Mouse (Mus musculus) urinary bladder, adult 18-20 months (tissue): ENCODE measurements around the gene Cer1.

Experiments
- DNase-seq, 2 experiments: peaks; one replicate each; pipeline ENCODE4 v3.0.0; 2022; ENCODE audit warnings: low spot score in 2 of 2, mixed read lengths in 2 of 2

The Cer1 gene

DNA sequence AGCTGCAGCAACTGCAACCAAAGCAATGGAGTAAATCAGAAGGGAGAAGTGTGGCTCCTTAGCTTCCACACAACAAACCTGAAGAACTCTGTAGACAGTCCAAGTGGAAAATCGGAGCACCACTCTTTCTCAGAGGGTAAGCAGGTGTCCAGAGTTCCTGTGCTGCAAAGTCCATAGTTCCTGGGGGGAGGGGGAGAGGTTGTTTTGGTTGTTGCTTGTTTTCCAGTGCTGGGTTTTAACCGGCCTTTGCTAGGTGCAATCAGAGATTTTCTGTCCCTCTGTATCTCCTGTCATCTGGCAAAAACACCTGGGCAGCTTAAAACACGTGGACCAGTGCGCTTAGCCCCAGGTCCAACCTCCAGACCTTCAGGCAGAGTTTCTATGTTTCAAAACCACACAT is 10.2 kb downstream of the Cer1 start:
- no peak for DNase-seq

DNA sequence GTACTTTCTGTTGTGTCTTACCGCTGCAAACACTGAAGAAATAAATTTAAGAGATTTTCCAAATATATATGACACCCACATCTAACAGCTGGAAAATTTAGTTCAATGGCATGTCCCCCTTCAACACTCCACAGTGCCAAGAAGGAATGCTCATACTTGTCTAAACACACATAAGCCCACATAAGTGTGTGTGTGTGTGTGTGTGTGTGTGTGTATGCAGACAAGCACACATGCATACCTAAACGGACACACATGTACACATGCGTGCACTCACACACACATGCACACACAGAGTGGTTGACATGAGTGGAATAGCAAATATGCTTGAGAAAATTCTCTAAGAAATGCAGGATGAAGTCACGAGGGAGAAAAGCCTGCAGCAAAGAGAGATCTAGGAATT is 12.4 kb downstream of the Cer1 start:
- DNase-seq, result no peak

DNA sequence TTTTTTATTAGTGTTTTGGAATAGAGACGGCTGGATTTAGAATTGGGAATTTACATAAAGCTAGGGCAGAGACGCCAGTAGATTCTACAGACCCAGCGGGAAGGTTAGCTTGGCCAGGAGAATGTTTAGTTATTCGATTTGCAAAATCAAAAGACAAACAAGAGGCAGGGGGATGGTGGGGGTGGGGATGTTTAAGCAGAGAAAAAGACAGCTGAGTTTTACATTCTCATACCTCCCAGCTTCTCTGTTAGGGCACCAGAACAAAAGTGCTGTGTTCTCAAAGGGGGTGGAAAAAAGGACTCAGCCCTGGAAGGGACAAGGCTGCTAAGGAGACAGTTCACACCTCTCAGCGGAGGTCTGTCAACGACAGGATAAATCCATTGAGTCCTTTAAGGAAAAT is 12.8 kb downstream of the Cer1 start:
- no peak for DNase-seq

DNA sequence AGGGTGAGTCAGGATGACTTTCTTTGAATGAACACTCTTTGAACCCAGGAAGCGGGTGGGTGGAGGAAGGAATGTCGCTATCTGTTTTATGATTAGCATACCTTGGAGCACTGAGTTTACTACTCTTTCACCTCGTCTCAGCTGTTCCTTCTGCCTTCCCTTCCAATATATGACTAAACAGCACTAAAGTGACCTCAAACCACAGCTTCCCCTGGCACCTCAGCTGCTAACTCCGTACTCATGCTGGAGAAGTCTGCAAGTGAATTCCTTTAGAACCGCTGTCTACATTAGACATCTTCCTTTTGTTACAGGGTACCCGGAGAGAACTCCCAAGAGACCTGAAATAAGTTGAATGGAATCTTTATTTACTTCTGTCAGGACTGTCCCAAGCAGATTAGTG is 14.0 kb downstream of the Cer1 start:
- no peak for DNase-seq

DNA sequence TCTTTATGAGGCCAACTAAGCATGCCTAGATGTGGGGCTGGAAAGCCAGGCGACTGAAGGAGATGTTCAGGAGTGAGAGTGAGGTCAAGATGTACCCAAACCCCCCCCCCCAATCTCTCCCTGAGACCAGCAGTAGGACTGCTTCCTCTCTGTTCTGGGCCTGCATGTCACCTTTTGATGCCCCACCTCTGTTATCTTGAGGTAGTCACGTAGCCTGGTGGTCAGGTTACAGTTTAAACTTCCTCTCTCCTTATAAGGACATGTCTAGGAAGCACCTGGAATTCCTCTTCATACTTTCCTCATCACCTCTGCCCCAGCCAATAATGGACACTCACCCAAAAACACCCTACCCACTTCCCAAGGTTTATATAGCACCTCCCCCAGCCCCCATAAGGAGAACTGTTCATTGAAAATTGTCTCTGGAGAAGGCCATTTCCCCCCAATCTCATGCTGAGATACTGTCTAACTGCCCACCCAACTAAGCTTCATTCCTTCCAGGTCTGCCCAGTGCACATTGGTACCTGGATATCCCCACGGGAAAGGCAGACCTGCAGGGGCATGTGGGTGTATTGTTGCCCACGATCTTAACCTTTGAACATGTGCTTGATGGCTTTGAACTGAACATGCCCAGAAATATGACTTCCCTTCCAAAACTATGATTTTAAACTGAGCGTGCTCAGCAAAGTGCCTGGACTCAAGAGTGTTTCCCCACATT is 17.1 kb downstream of the Cer1 start:
- DNase-seq, result no peak

DNA sequence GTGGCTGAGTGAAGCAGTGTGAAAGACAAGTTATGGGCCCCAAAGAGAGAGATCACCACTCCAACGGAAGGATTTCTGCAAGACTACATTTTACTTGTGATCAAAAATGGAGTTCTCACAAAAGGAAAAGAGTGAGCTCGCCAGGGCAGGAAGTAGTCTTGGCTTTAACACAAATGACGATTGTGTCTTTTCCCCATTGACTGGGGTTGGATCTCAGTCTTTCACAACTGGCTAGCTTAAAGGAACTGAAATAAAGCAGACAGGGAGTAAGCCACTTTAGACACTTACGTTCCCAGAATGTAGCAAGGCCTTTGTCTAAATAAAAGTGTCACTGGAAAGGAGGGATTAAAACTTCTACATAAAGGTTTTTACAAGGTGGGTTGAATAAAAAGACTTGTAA is 17.8 kb downstream of the Cer1 start:
- DNase-seq, result no peak

DNA sequence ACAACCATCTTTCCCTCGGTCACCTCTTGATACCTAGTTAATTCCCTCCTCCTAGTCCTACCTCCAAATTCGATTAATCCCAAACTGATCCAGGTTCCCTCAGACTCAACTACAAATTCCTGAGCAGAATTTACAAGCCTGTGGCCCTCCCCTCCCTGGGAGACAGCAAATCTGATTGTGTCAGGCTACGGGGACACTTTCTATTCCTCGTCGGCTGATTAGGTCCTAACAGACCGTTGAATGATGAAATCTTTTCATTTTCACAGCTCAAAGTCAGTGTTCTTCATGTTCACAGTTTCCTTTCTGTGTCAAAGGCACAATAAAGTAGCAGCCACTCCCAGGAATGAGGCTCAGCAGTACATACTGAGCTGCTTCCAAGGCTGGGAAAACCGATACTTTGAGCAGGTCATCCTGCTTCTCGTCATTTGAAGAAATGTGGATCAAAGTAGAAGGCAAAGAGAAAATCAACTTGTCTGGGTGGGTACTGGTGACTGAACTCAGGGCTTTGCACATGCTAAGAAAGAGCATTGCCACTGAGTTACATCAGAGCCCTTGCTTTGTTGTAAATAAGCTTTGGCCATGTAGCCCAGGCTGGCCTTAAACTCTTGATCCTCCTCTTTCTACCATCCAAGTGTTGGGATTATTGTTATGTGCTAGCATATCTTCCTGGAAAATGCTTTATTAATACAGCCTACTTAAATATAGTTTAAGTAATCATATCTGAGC is 19.8 kb downstream of the Cer1 start:
- no peak for DNase-seq

DNA sequence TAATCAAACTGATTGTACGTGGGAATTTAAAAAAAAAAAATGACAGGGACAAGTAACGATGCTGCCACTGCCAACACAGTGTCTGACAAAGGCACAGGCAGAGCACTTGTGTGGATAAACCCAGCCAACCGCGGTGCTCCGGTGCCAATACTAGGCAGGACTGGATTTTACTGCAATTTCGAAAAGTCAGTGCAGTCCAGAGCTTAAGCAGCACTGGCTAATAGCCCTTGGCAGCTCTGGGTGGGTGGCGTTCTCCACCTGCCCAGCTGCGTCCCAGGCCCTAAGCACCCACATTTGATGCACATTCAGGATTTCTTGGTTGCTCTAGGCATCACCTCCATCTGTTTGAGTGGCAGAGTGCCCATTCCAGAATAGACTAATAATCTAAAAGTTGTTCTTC is 21.6 kb downstream of the Cer1 start:
- DNase-seq, result no peak

DNA sequence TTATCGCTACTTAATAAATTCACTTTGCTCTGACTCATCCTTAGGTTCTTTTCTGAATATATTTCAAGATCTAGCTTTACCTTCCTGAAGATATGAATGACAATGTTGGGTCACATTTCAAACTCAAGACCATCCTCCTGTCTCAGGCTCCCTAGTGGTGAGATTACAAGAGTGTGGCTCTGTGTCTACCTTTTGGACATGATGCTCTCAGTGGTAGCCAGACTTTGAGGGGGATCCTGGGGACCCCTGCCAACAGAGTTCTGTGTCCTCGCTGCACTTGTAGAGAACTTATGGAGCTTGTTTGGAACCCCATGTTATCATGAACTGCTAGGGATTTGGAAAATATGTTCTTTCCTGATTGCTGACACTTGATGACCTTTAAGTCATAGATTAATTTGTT is 23.5 kb downstream of the Cer1 start:
- no peak for DNase-seq

DNA sequence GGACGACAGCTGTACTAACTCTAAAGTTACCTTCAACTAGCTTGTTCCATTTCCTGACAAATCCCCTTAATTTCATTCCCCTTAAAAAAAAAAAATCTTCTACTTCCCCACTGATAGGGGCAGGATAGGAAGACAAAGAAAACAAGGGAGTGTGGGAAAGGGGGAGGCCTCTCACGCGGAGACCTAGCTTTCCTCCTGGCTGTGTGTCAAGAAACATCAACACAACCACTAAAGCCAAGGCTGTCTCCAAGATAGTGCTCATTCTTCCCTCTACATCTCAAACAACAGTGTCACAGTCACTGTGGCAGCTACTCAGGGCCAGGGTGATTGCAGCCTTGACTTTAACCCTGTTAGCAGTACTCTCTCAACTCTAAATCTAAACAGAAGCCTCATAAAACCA is 24.4 kb downstream of the Cer1 start:
- DNase-seq, result no peak

DNA sequence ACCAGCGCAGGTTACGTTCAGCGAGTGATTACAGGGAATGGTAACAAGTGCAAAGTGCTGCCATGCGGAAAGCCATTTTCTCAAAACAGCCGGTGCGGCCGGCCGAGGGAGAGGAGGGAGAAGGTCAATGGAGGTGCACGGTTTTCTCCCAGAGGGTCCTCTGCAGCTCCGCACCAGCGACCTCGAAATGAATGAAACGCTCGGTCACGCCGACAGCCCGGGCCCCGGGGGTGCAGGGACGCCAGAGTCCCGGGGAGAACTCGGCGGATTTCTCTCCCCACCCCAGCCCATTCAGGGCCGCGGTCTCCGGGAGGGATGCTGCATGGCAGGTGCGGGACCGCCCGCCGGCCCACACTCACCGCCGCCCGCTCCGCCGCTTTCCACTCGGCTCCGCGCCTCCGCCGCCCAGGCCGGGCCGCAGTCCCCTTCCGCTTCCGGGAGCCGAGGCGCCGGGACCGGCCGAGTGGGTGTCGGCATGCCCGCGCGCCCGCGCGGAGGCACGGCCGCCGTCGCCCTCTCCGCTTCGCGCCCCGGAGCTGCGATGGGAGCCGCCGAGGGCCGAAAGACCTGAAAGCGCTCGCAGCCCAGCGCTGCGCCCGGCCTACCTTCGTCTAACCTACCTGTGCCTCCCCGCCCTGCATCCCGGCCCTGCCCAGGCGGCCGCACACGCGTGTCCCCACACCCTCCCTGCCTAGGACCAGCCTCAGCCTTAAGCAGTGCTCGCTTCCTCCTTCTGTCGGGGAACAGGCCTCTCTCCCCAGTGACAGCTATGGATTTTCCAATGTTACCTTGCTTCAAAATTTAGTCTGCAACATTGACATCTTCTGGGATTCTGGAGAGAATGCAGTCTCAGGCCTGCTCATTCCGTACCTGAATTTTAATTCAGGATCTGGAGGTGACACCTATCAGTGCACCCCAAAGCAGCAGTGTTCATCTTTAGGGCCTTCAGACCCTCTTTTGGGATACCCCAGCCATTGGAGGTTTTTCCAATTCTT is 25.5 kb downstream of the Cer1 start, which contains the start of gene Zdhhc21:
TSS of gene Zdhhc21 (minus strand) at position 828 of the 995 bp plus-strand sequence.
- peak; percentile 80 to 92 for DNase-seq

DNA sequence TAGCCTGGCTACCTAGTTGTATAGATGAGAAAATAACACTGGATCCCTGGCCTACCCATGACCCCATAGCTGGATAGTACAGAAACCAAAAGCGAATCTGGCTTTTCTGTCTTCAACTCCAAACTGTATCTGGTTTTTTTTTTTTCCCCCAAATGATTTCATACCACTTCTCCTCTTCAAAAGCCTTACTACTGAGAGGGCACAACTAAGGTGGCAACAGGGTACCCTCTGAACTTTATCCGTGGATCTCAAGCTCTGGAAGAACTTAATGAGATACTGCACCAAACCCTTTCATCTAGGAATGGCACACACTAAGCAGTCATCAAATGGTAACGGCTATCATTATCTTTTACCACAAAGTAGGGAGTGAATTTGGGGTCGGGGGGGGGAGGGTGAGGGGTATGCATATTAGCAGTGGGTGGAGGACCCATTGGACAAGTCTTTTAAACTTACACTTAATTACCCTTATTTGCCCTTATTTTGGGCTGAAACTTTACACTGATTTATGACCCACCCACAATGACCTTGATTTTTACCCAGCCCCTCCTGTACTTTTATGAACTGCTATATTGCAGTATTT is 26.4 kb downstream of the Cer1 start:
- DNase-seq, result no peak

DNA sequence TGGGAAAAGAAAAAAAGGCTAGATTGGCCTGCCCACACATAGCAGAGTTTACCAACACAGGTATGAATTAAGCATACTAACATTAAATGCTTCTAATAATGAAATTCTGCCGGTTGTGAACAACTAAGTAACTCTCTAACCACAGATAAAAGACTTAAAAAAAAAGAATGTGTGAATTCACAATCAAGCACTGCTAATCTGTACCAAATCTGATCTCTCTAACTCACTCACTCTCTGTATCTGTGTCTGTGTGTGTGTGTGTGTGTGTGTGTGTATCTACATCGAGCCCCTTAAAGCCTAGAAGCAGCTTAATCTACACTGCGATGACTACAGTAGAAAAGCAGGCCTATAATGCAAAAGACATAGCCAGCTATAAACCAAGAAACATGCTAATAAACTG is 28.0 kb downstream of the Cer1 start:
- DNase-seq, result no peak

DNA sequence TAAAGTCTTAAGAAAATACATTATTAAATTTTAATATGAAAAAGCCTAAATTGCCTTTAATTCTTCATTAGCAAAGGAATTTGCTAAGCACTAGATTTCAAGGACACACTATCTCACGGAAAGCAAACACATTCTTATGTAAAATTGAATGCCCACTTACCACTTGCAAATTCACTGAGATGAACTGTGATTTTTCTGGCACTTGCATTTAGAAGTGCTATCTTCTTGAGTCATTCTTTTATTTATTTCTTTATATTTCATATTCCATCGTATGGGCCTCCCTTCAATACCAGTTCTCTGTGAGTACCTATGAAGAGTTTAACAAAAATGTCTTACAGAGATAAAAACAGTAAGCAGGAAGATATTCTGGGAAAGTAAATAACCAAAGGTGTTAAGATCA is 31.1 kb downstream of the Cer1 start:
- no peak for DNase-seq

DNA sequence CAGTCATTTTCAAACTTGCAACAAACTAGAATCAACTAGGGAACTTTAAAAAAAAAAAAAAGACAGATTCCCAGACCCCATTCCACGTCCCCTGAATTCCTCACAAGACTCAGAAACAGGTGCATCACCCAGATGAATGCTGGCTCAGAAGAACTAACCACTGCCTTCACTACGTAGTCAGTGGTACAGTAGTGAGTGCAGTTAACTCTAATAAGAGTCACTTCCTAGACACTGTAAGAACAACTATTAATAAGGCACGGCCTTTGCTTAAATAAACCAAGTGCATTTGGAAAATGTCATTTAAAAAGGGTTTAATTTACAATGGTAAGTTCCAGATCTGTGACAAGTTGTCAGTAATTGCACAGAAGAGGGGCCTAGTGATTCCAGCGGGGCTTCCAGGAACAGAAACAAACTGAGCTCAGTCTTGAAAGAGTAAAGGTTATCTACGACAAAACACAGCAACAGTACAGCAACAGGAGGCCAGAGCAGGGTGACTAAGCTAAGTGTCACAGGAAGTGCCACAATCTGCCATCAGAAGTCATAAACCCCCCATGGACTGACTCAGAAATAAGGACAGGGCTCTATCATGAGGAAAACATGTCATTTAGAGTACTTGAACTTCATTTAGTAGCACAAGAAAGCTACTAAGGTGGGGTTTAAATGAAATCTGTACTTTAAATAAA is 36.3 kb downstream of the Cer1 start:
- no peak for DNase-seq

DNA sequence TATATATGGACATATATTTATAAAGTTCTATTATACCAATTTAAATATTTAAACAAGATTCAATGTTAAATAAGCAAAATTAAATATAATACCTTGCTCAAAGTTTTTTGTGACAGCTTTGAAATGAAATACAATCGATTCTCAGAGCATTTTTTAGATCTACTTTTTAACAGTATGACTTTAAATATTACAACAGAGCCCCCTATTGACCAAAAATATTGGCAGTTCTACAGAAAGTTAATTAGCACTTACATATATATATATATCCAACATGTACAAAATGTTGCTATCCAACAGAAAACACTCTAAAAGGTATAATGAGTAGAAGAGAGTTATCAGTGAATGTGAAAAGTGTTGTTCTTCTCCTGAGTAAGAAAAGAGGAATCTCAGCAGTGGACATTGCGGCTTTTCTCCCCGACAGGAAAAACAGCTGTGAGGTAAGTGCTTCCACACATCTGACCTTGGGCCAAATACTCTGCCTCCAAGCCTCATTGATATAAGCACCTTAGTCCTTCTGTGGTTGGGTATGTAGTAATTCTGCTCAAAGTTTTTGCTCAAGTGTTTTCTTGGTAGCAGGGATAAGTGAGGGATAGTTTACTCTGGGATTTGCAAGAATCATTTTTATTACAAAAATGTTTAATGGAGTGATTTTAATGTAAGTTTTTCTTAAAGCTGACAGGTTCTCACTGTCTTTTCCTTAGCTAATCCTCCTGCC is 47.3 kb downstream of the Cer1 start:
- no peak for DNase-seq
